In the genomic region with DNA sequence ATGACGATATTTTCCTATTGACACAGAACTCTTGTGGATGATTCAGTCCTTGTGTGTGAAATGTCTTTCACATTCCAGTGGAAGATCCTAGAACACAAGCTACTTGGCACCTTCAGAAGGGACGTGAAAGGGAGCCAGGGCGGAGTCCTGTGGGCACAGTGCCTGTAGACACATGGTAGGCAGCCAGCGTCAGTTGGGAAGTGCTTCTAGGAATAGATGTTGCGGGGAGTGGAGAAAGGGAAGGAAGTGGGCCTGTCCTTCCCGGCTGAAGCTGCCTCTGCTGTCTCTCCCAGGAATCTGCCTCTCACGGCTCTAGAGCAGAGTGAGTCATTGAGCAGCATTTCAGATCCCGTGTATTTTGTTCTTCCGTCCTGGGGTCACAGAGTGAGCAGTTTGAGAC, we compare ENCODE assay signal across 8 mouse cellular contexts.
DNase-seq lines count a peak whose midpoint lies in the region; ATAC-seq lines count a peak whose summit lies in the region.

No protein-coding gene starts in this region.

- DNase-seq in layer of hippocampus, adult 11-12 months (ENCODE audit: low spot score): peak; percentile 58
- no peak for DNase-seq in layer of hippocampus, adult 9-10 months (ENCODE audit: low spot score)
- DNase-seq in cerebellum, postnatal 36 days: peak; percentile 81 to 84
- DNase-seq in heart, adult 9 months (ENCODE audit: low spot score in 2 of 2): peak; percentile 77 to 85
- peak; percentile 47 to 72 for DNase-seq in layer of hippocampus, adult 8-10 months (ENCODE audit: low spot score in 2 of 2)
- DNase-seq in retina, embryonic 14.5 days (ENCODE audit: low spot score): no peak
- DNase-seq in spleen, postnatal 10 days (ENCODE audit: low spot score in 2 of 2): no peak

- 0 out of 2 replicates have a peak, but pooled peaks have one; percentile 15 for ATAC-seq in megakaryocyte, adult 5-6 weeks (ENCODE audit: poor library complexity, severe bottlenecking)

Comparison
In these comparisons a context has a peak if more than half of its experiments do, and no peak if none do; other contexts are left out.
1. DNase-seq: peak in layer of hippocampus, adult 11-12 months (single experiment), cerebellum, postnatal 36 days (2 of 2), heart, adult 9 months (2 of 2) and layer of hippocampus, adult 8-10 months (2 of 2); none in layer of hippocampus, adult 9-10 months (single experiment), retina, embryonic 14.5 days (single experiment) and spleen, postnatal 10 days (0 of 2).